Mouse (Mus musculus): ENCODE data around the gene Mpzl2. TPM values are rescaled to one million over a fixed set of nuclear protein-coding genes. Genes with fewer than 3 reads are reported as not detected.

Gene Mpzl2
- polyA plus RNA-seq, 1 experiment: 2.3 TPM

DNA sequence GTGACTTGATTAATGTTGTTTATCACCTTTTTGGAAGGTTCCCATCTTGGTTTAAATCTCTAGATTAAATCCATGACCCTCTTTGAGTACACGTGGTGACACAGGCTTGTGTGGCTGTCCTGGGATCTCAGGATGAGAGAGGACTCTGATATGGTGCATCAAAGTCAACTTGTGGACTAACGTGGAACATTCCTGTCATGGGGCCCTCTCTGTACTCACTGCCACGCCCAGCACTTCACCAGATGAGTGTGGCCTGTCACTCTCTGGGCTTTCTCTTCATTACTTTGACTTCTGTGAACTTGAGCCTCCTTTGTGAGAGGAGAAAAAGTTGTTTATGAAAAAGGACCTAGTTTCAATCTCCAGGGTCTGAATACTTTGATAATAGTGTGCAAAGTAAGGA lies 32.2 kb downstream of the Mpzl2 start:
- Histone ChIP-seq H3K4me1 (ENCODE audit: control insufficient read depth, insufficient read depth, low read length) (no peaks in the 10 kb centered on the region), H3K27ac (ENCODE audit: insufficient read depth, low read length) (no peak overlapping the region), H3K4me3 (ENCODE audit: insufficient read depth, low read length) (no peak overlapping the region)
- TF ChIP-seq POLR2A (IDR thresholded peaks at IDR 0.05; ENCODE audit: extremely low read depth, insufficient read depth, low read length): no peak
- no peak for TF ChIP-seq CTCF (IDR thresholded peaks at IDR 0.05; ENCODE audit: extremely low read depth, insufficient read depth, low read length)

DNA sequence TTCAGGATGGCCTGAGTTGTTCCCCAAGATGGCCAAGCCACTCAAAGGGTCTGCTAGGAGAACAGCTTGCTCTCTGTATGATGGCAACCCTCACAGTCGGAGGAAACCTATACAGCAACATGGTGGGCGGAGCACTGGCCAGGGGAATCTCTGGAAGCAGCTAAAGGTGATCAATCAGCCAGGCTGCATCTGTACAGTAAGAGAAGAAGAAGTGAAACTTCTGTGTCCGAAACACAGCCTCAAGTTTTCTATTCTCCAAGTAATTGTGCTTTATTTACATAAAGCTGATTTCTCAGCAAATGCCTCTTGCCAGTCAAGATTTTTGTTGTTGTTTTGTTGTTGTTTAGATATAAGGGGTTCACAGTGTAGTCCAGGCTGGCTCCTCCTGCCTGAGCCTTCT lies 38.3 kb downstream of the Mpzl2 start:
- Histone ChIP-seq H3K4me1 (ENCODE audit: control insufficient read depth, insufficient read depth, low read length) (no peaks in the 10 kb centered on the region), H3K27ac (ENCODE audit: insufficient read depth, low read length) (no peak overlapping the region), H3K4me3 (ENCODE audit: insufficient read depth, low read length) (no peak overlapping the region)
- no peak for TF ChIP-seq CTCF (IDR thresholded peaks at IDR 0.05; ENCODE audit: extremely low read depth, insufficient read depth, low read length)
- no peak for TF ChIP-seq POLR2A (IDR thresholded peaks at IDR 0.05; ENCODE audit: extremely low read depth, insufficient read depth, low read length)

GRCm38 (mm10) chr9:45079011-45079410 lies 39.4 kb downstream of the Mpzl2 start, which contains the start of gene Jaml:
TSS of gene Jaml (plus strand) at chr9:45079183.
- TF ChIP-seq CTCF (IDR thresholded peaks at IDR 0.05; ENCODE audit: extremely low read depth, insufficient read depth, low read length): no peak
- no peak for TF ChIP-seq POLR2A (IDR thresholded peaks at IDR 0.05; ENCODE audit: extremely low read depth, insufficient read depth, low read length)
- Histone ChIP-seq H3K27ac (ENCODE audit: insufficient read depth, low read length) (no peak within 1 kb of the TSS), H3K4me1 (ENCODE audit: control insufficient read depth, insufficient read depth, low read length) (no peaks in the 10 kb centered on the region), H3K4me3 (ENCODE audit: insufficient read depth, low read length) (no peak within 1 kb of the TSS)

DNA sequence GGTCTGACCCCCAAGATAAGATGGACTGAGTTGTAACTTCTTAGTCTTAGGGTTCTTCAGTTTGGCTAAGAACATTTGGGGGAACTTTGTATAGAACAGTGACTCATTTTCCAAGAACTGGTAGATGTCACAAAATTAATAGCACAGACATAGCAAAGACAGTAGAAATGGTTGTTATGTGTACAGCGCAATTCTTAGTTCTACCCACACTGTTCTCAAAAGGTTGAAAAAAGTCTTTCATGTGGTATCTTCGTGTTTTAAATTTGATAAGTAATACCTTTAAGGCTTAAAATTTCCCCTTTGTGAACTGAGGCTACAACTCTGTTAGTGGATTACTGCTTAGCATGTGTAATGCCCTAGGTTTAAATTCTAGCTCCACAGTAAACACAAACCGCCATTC lies 43.5 kb downstream of the Mpzl2 start:
- no peak overlapping the region for H3K27ac ChIP-seq (ENCODE audit: insufficient read depth, low read length)
- H3K4me3 ChIP-seq (ENCODE audit: insufficient read depth, low read length): no peak overlapping the region
- TF ChIP-seq POLR2A (IDR thresholded peaks at IDR 0.05; ENCODE audit: extremely low read depth, insufficient read depth, low read length): no peak
- TF ChIP-seq CTCF (IDR thresholded peaks at IDR 0.05; ENCODE audit: extremely low read depth, insufficient read depth, low read length): no peak
- H3K4me1 ChIP-seq (ENCODE audit: control insufficient read depth, insufficient read depth, low read length): no peaks in the 10 kb centered on the region

DNA sequence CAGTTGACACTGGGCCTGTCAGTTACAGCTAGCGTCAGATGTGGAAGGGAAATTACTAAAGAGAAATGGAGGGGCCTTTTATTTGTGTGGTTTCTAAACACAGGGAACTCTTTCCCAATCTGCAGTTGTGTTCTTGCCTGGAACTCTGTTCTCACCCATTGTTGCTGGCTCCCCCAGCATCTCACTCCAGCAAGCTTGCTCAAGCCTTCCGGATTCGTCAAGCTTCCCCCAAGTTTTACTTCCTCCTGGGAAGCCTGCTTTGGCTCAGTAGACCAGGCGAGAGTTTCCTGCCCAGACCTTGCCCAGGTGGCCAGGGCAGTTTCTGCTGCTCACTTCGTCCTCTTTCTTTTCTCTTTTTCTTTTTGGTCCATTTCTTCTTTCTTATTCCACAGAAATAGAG lies 45.0 kb downstream of the Mpzl2 start:
- H3K4me3 ChIP-seq (ENCODE audit: insufficient read depth, low read length): no peak overlapping the region
- no peaks in the 10 kb centered on the region for H3K4me1 ChIP-seq (ENCODE audit: control insufficient read depth, insufficient read depth, low read length)
- TF ChIP-seq CTCF (IDR thresholded peaks at IDR 0.05; ENCODE audit: extremely low read depth, insufficient read depth, low read length): no peak
- no peak for TF ChIP-seq POLR2A (IDR thresholded peaks at IDR 0.05; ENCODE audit: extremely low read depth, insufficient read depth, low read length)
- no peak overlapping the region for H3K27ac ChIP-seq (ENCODE audit: insufficient read depth, low read length)

DNA sequence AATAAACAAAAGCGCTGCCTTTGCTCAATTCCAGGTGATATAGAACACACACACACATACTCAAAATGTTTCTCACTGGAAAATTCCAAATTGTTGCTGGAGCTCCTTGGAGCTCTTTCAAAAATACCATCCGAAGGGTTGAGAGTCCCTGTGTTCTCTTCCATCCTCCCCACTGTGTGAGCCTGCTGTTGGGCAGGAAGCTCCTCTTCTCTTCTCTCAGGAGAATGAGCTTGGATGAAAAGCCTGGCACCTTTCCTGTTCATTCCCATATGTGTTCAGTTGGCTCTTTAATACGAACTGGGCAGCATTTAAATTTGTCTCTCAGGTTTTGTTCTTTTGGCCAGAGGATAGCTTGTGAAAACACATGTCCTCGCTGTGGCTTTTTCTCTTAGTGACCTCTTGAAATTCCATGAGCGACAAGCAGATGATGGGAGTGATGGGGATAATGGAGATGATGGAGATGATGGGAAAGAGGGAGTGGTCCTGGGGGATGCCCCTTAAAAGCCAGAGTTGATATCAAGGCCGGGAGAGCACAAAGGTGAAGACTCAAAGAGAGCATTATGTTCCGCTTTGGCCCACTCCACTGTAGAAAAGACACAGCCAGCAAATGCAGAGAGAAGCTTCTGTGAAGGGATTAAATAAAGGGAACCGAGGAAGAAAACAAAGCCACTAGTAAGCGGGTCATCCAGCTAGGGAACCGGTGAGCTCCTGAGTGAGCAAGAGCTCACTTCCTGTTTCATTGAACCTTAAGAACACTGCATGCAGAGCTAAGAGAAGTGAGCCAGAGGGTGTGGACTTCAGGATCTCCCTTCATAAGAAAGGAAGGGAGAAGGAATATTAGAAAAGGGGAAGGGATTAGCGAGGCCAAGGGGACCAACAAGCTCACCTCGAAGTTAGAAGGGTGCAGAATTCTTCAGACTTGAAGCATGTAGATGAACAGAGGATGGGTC lies 46.4 kb downstream of the Mpzl2 start:
- Histone ChIP-seq H3K27ac (ENCODE audit: insufficient read depth, low read length) (no peak overlapping the region), H3K4me3 (ENCODE audit: insufficient read depth, low read length) (no peak overlapping the region), H3K4me1 (ENCODE audit: control insufficient read depth, insufficient read depth, low read length) (no peaks in the 10 kb centered on the region)
- TF ChIP-seq CTCF (IDR thresholded peaks at IDR 0.05; ENCODE audit: extremely low read depth, insufficient read depth, low read length) (no peak), POLR2A (IDR thresholded peaks at IDR 0.05; ENCODE audit: extremely low read depth, insufficient read depth, low read length) (no peak)

DNA sequence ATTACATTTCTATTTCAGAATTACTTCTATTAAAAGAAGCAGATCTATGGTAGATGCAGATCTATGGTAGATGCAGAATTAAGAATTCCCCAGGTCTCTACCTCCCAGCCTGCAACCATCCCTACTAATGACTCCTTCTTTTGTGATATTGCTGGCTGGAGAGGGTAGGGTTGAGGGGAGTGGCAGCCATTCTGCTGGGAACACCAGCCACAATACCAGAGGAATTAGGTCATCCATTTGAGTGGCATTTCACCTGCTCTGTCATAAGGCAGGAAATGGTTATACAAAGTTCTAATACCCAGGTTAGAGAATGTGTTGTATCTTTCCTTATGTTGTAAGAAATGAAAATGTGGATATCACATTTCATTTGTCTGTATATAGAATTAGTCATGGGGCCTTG lies 48.4 kb downstream of the Mpzl2 start:
- TF ChIP-seq CTCF (IDR thresholded peaks at IDR 0.05; ENCODE audit: extremely low read depth, insufficient read depth, low read length) (no peak), POLR2A (IDR thresholded peaks at IDR 0.05; ENCODE audit: extremely low read depth, insufficient read depth, low read length) (no peak)
- no peak overlapping the region for H3K4me3 ChIP-seq (ENCODE audit: insufficient read depth, low read length)
- H3K27ac ChIP-seq (ENCODE audit: insufficient read depth, low read length): no peak overlapping the region
- no peaks in the 10 kb centered on the region for H3K4me1 ChIP-seq (ENCODE audit: control insufficient read depth, insufficient read depth, low read length)

DNA sequence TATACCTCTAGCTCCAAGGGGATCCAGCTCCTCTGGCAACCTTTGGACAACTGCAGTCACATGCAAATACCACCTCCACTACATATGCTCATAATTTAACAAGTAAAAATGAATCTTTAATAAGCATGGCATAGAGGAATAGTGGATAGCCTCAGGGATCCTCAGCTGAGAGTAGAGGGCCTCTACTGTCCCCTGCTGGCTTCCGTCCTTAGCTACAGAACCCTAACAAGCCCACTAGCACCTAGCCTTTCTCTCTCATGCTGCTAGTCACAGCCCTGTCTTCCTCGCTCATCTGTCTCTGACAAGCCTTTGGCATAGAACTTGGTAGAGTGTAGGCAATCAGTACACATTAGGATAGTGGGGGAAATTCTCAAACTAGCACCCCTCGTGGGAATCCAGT lies 51.2 kb downstream of the Mpzl2 start:
- no peaks in the 10 kb centered on the region for H3K4me1 ChIP-seq (ENCODE audit: control insufficient read depth, insufficient read depth, low read length)
- H3K27ac ChIP-seq (ENCODE audit: insufficient read depth, low read length): no peak overlapping the region
- no peak overlapping the region for H3K4me3 ChIP-seq (ENCODE audit: insufficient read depth, low read length)
- TF ChIP-seq POLR2A (IDR thresholded peaks at IDR 0.05; ENCODE audit: extremely low read depth, insufficient read depth, low read length): no peak
- TF ChIP-seq CTCF (IDR thresholded peaks at IDR 0.05; ENCODE audit: extremely low read depth, insufficient read depth, low read length): no peak

- H3K27ac ChIP-seq (ENCODE audit: insufficient read depth, low read length): no peak overlapping the region
Observed at GRCm38 (mm10) chr9:45092641-45093040, 53.0 kb downstream of the Mpzl2 start.

More at GRCm38 (mm10) chr9:45092641-45093040, 53.0 kb downstream of the Mpzl2 start:
- H3K4me1 ChIP-seq (ENCODE audit: control insufficient read depth, insufficient read depth, low read length): no peaks in the 10 kb centered on the region
- TF ChIP-seq POLR2A (IDR thresholded peaks at IDR 0.05; ENCODE audit: extremely low read depth, insufficient read depth, low read length) (no peak), CTCF (IDR thresholded peaks at IDR 0.05; ENCODE audit: extremely low read depth, insufficient read depth, low read length) (no peak)
- no peak overlapping the region for H3K4me3 ChIP-seq (ENCODE audit: insufficient read depth, low read length)
